Mouse (Mus musculus) left cerebral cortex, postnatal 10 days (tissue): ENCODE data around the gene Lmbrd2. TPM values are rescaled to one million over a fixed set of nuclear protein-coding genes. Genes with fewer than 3 reads are reported as not detected.

Experiments
- total RNA-seq, 2 experiments: library from RNA; stranded (reverse); gene quantifications; 2 replicates each; pipeline ENCODE4 v1.2.3; 2021

Lmbrd2 gene
- total RNA-seq, 2 experiments from 2014 or later: 60.0 to 63.3 TPM

Other genes starting within 250 kb of the Lmbrd2 start
- 1 to 10 TPM; 5.1 to 9.5 TPM for gene Ranbp3l, start 172.6 kb upstream of the Lmbrd2 start, total RNA-seq
- 10 to 100 TPM; 30.7 to 34.9 TPM for gene Nadk2, start 69.3 kb upstream of the Lmbrd2 start, total RNA-seq
- 1 to 10 TPM; 5.9 to 6.0 TPM for gene Skp2, start 14.9 kb downstream of the Lmbrd2 start, total RNA-seq
- gene Ugt3a1, start 136.3 kb downstream of the Lmbrd2 start, total RNA-seq: not detected
- not detected for gene Ugt3a2, start 195.0 kb downstream of the Lmbrd2 start, total RNA-seq